Comparison of ENCODE assay signal across 12 mouse cellular contexts in the genomic region with DNA sequence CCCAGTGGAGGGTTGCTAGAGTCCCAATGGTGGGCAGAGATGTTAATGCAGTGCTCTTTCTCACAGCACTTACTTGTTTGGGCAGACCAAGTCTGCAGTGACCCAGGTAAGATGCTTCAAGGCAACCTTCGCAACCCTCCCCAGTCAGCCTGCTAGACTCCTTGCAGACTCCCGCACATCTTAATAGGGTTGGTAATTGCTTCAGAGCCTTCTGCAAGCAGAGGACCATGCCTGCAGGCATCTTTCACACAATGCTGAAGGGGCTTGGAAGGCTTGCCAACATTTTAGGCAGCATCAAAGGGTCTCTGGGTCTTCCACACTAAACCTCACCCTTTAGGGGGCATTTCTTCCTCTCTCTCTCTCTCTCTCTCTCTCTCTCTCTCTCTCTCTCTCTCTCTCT. TPM values are rescaled to one million over a fixed set of nuclear protein-coding genes. Genes with fewer than 3 reads are reported as not detected.
DNase-seq lines count a peak whose midpoint lies in the region; ATAC-seq lines count a peak whose summit lies in the region.
"Had no signal": no experiment of that assay in that cellular context is flagged by ENCODE, and none has a peak within 500 bp of the region (broad histone marks: within the 10 kb centered on the region; RNA-seq: fewer than 3 reads in every experiment).

No protein-coding gene starts in this region.

- no peaks in the 10 kb centered on the region for H3K36me3 ChIP-seq in forebrain, embryonic 13.5 days (ENCODE audit: poor library complexity, severe bottlenecking)
- no peaks in the 10 kb centered on the region for H3K36me3 ChIP-seq in forebrain, embryonic 12.5 days (replicated peaks)
- H3K36me3 ChIP-seq in midbrain, embryonic 12.5 days: no peaks in the 10 kb centered on the region
- H3K36me3 ChIP-seq in midbrain, embryonic 10.5 days: no peaks in the 10 kb centered on the region
- no peaks in the 10 kb centered on the region for H3K36me3 ChIP-seq in hindbrain, embryonic 16.5 days (ENCODE audit: control insufficient read depth, insufficient read depth, low read length)
- no peaks in the 10 kb centered on the region for H3K36me3 ChIP-seq in neural tube, embryonic 15.5 days
- H3K36me3 ChIP-seq: heart, embryonic 12.5 days had no signal

- H3K4me1 ChIP-seq in forebrain, embryonic 13.5 days: peaks cover 14% of the 10 kb centered on the region
- peaks cover 11% of the 10 kb centered on the region; the same call in 1 of the 2 replicates for H3K4me1 ChIP-seq in forebrain, embryonic 12.5 days
- peaks cover 12% of the 10 kb centered on the region; the same call in 1 of the 2 replicates for H3K4me1 ChIP-seq in midbrain, embryonic 12.5 days
- H3K4me1 ChIP-seq in midbrain, embryonic 10.5 days: peaks cover 15% of the 10 kb centered on the region
- peaks cover 2% of the 10 kb centered on the region; the same call in 1 of the 2 replicates for H3K4me1 ChIP-seq in hindbrain, embryonic 16.5 days (ENCODE audit: control insufficient read depth, insufficient read depth, low read depth, low read length)
- peaks cover 17% of the 10 kb centered on the region for H3K4me1 ChIP-seq in neural tube, embryonic 15.5 days

- no peak for DNase-seq in midbrain, embryonic 10.5 days (ENCODE audit: low spot score)
- no peak for DNase-seq in thymus, postnatal 25 days
- no peak for DNase-seq in urinary bladder, postnatal 10 days (ENCODE audit: low spot score)
- DNase-seq: adrenal gland, postnatal 10 days; gastrocnemius, postnatal 10 days had no signal

- WGBS in forebrain, embryonic 13.5 days: 33% methylated on average over 2 of the region's 2 CpGs
- WGBS in forebrain, embryonic 12.5 days: 32% methylated on average over 2 of the region's 2 CpGs
- WGBS in midbrain, embryonic 12.5 days: 46% methylated on average over 2 of the region's 2 CpGs
- WGBS in midbrain, embryonic 10.5 days: 45% methylated on average over 2 of the region's 2 CpGs
- WGBS in hindbrain, embryonic 16.5 days: 36% methylated on average over 2 of the region's 2 CpGs
- 39% methylated on average over 2 of the region's 2 CpGs for WGBS in neural tube, embryonic 15.5 days

- no peaks in the 10 kb centered on the region for H3K9me3 ChIP-seq in forebrain, embryonic 13.5 days (replicated peaks)
- H3K9me3 ChIP-seq in forebrain, embryonic 12.5 days: no peaks in the 10 kb centered on the region
- no peaks in the 10 kb centered on the region for H3K9me3 ChIP-seq in midbrain, embryonic 12.5 days
- H3K9me3 ChIP-seq in midbrain, embryonic 10.5 days (replicated peaks): no peaks in the 10 kb centered on the region
- no peaks in the 10 kb centered on the region for H3K9me3 ChIP-seq in hindbrain, embryonic 16.5 days (ENCODE audit: control insufficient read depth, low read length)
- no peaks in the 10 kb centered on the region for H3K9me3 ChIP-seq in neural tube, embryonic 15.5 days (replicated peaks)
- H3K9me3 ChIP-seq: heart, embryonic 12.5 days had no signal

- H3K27ac ChIP-seq in forebrain, embryonic 13.5 days: no peak overlapping the region
- H3K27ac ChIP-seq in forebrain, embryonic 12.5 days: no peak overlapping the region
- H3K27ac ChIP-seq in midbrain, embryonic 12.5 days (replicated peaks): no peak overlapping the region
- no peak overlapping the region for H3K27ac ChIP-seq in midbrain, embryonic 10.5 days (replicated peaks)
- peak overlapping the region; percentile 80; the same call in 1 of the 2 replicates for H3K27ac ChIP-seq in hindbrain, embryonic 16.5 days (ENCODE audit: low read depth, low read length)
- peak overlapping the region; percentile 86; the same call in 1 of the 2 replicates for H3K27ac ChIP-seq in neural tube, embryonic 15.5 days (replicated peaks)

- peaks cover 30% of the 10 kb centered on the region for H3K27me3 ChIP-seq in forebrain, embryonic 13.5 days
- H3K27me3 ChIP-seq in forebrain, embryonic 12.5 days: peaks cover 35% of the 10 kb centered on the region
- H3K27me3 ChIP-seq in midbrain, embryonic 12.5 days: peaks cover 40% of the 10 kb centered on the region
- peaks cover 50% of the 10 kb centered on the region for H3K27me3 ChIP-seq in midbrain, embryonic 10.5 days (ENCODE audit: low read depth, poor library complexity, severe bottlenecking)
- 0 out of 2 replicates have a peak, but pooled peaks cover 2% of the 10 kb centered on the region for H3K27me3 ChIP-seq in hindbrain, embryonic 16.5 days (replicated peaks; ENCODE audit: control insufficient read depth, insufficient read depth, low read length)
- peaks cover 9% of the 10 kb centered on the region for H3K27me3 ChIP-seq in neural tube, embryonic 15.5 days (replicated peaks)

- H3K4me2 ChIP-seq in forebrain, embryonic 13.5 days: peak overlapping the region; percentile 82
- H3K4me2 ChIP-seq in forebrain, embryonic 12.5 days: no peak overlapping the region
- H3K4me2 ChIP-seq in midbrain, embryonic 12.5 days (replicated peaks): peak overlapping the region; percentile 76; the same call in 1 of the 2 replicates
- peak overlapping the region; percentile 79 for H3K4me2 ChIP-seq in hindbrain, embryonic 16.5 days (ENCODE audit: low read length)
- H3K4me2 ChIP-seq in neural tube, embryonic 15.5 days: peak overlapping the region; percentile 67

- peak overlapping the region; percentile 47 for H3K4me3 ChIP-seq in forebrain, embryonic 13.5 days
- no peak overlapping the region for H3K4me3 ChIP-seq in forebrain, embryonic 12.5 days (replicated peaks)
- no peak overlapping the region for H3K4me3 ChIP-seq in midbrain, embryonic 12.5 days
- H3K4me3 ChIP-seq in midbrain, embryonic 10.5 days: no peak overlapping the region
- H3K4me3 ChIP-seq in hindbrain, embryonic 16.5 days (ENCODE audit: low read length): peak overlapping the region; percentile 49
- H3K4me3 ChIP-seq in neural tube, embryonic 15.5 days (replicated peaks): peak overlapping the region; percentile 54
- H3K4me3 ChIP-seq: erythroblast, embryonic 14.5 days had no signal

- no peak for ATAC-seq in forebrain, embryonic 13.5 days
- ATAC-seq in forebrain, embryonic 12.5 days (ENCODE audit: low FRiP score): no peak
- no peak for ATAC-seq in midbrain, embryonic 12.5 days (ENCODE audit: low FRiP score, low read depth)
- no peak for ATAC-seq in hindbrain, embryonic 16.5 days
- ATAC-seq in neural tube, embryonic 15.5 days (ENCODE audit: low FRiP score): 0 out of 2 replicates have a peak, but pooled peaks have one; percentile 7

- no peak overlapping the region for H3K9ac ChIP-seq in forebrain, embryonic 13.5 days
- no peak overlapping the region for H3K9ac ChIP-seq in forebrain, embryonic 12.5 days
- no peak overlapping the region for H3K9ac ChIP-seq in midbrain, embryonic 12.5 days (replicated peaks)
- H3K9ac ChIP-seq in hindbrain, embryonic 16.5 days (ENCODE audit: low read depth, low read length): peak overlapping the region; percentile 65; the same call in 1 of the 2 replicates
- peak overlapping the region; percentile 63; the same call in 1 of the 2 replicates for H3K9ac ChIP-seq in neural tube, embryonic 15.5 days (replicated peaks)

RNA-seq across cellular contexts. Expression of a gene that starts 1.7 kb away (rescaled TPM):
- polyA plus RNA-seq in forebrain, embryonic 13.5 days (2015; fragmentation: Nextera tagmentation; extraction: Ambion mirVana): 14.1 and 15.9 TPM in 2 replicates
- 4.6 and 6.2 TPM in 2 replicates for polyA plus RNA-seq in forebrain, embryonic 12.5 days (2016; fragmentation: Nextera tagmentation; extraction: Ambion mirVana)
- 6.6 and 7.0 TPM in 2 replicates for polyA plus RNA-seq in midbrain, embryonic 12.5 days (2016; fragmentation: Nextera tagmentation; extraction: Ambion mirVana)
- 2.0 and 3.1 TPM in 2 replicates for polyA plus RNA-seq in midbrain, embryonic 10.5 days (2016; fragmentation: Nextera tagmentation; extraction: Ambion mirVana)
- 49.0 and 61.4 TPM in 2 replicates for polyA plus RNA-seq in hindbrain, embryonic 16.5 days (2015; fragmentation: Nextera tagmentation; extraction: Ambion mirVana)
- polyA plus RNA-seq in neural tube, embryonic 15.5 days (2015; fragmentation: Nextera tagmentation; extraction: Ambion mirVana): 40.4 and 49.9 TPM in 2 replicates

Comparison
In these comparisons a context has a peak if more than half of its experiments do, and no peak if none do; other contexts are left out.
1. H3K4me3 ChIP-seq: peak in forebrain, embryonic 13.5 days (single experiment), hindbrain, embryonic 16.5 days (single experiment) and neural tube, embryonic 15.5 days (single experiment); none in forebrain, embryonic 12.5 days (single experiment), midbrain, embryonic 12.5 days (single experiment) and midbrain, embryonic 10.5 days (single experiment).
2. H3K27ac ChIP-seq: peak in hindbrain, embryonic 16.5 days (single experiment) and neural tube, embryonic 15.5 days (single experiment); none in forebrain, embryonic 13.5 days (single experiment), forebrain, embryonic 12.5 days (single experiment), midbrain, embryonic 12.5 days (single experiment) and midbrain, embryonic 10.5 days (single experiment).
3. H3K9ac ChIP-seq: peak in hindbrain, embryonic 16.5 days (single experiment) and neural tube, embryonic 15.5 days (single experiment); none in forebrain, embryonic 13.5 days (single experiment), forebrain, embryonic 12.5 days (single experiment) and midbrain, embryonic 12.5 days (single experiment).